Mouse (Mus musculus): ENCODE measurements at regions not wholly inside any gene's neighbourhood (a gene's known extent, or its start where the extent isn't known, plus 50 kb on each side); places are given as distances from the start of the nearest gene placed in this dataset.

- Histone ChIP-seq H3K9ac (ENCODE audit: low read length) (no peak overlapping the region), H3K27ac (replicated peaks in 1 of 2; ENCODE audit: control insufficient read depth in 1 of 2, insufficient read depth in 1 of 2, low read depth in 2 of 2, low read length in 2 of 2) (no peak overlapping the region), H3K4me2 (ENCODE audit: low read length) (no peak overlapping the region), H3K4me3 (ENCODE audit: control insufficient read depth in 1 of 2, insufficient read depth in 1 of 2, low read depth in 1 of 2, low read length in 2 of 2) (no peak overlapping the region), H3K36me3 (ENCODE audit: control insufficient read depth, insufficient read depth, low read length) (no peaks in the 10 kb centered on the region), H3K27me3 (ENCODE audit: control insufficient read depth, insufficient read depth, low read length) (no peaks in the 10 kb centered on the region), H3K9me3 (ENCODE audit: control insufficient read depth, low read length) (no peaks in the 10 kb centered on the region), H3K4me1 (ENCODE audit: control insufficient read depth in 2 of 2, insufficient read depth in 2 of 2, low read length in 2 of 2) (no peaks in the 10 kb centered on the region)
- WGBS = 65% methylated on average over 6 of the region's 6 CpGs
- ATAC-seq (ENCODE audit: insufficient number of reproducible peaks, insufficient read depth, low FRiP score, low read depth) = no peak
Observed at GRCm38 (mm10) chr9:53045788-53046187, 202.1 kb downstream of the Ddx10 start.

- Histone ChIP-seq H3K4me1 (ENCODE audit: control insufficient read depth in 2 of 2, insufficient read depth in 2 of 2, low read length in 2 of 2) (no peaks in the 10 kb centered on the region), H3K4me2 (ENCODE audit: low read length) (no peak overlapping the region), H3K36me3 (ENCODE audit: control insufficient read depth, insufficient read depth, low read length) (no peaks in the 10 kb centered on the region), H3K9me3 (ENCODE audit: control insufficient read depth, low read length) (no peaks in the 10 kb centered on the region), H3K4me3 (ENCODE audit: control insufficient read depth in 1 of 2, insufficient read depth in 1 of 2, low read depth in 1 of 2, low read length in 2 of 2) (no peak overlapping the region), H3K27ac (replicated peaks in 1 of 2; ENCODE audit: control insufficient read depth in 1 of 2, insufficient read depth in 1 of 2, low read depth in 2 of 2, low read length in 2 of 2) (no peak overlapping the region), H3K9ac (ENCODE audit: low read length) (no peak overlapping the region), H3K27me3 (ENCODE audit: control insufficient read depth, insufficient read depth, low read length) (no peaks in the 10 kb centered on the region)
- no peak for ATAC-seq (ENCODE audit: insufficient number of reproducible peaks, insufficient read depth, low FRiP score, low read depth)
- 72% methylated on average over 4 of the region's 4 CpGs for WGBS
Observed at GRCm38 (mm10) chr9:53033797-53034196, 214.1 kb downstream of the Ddx10 start.

GRCm38 (mm10) chr9:53022096-53022495, 225.8 kb downstream of the Ddx10 start:
- no peak for ATAC-seq (ENCODE audit: insufficient number of reproducible peaks, insufficient read depth, low FRiP score, low read depth)
- Histone ChIP-seq H3K4me2 (ENCODE audit: low read length) (no peak overlapping the region), H3K4me1 (ENCODE audit: control insufficient read depth in 2 of 2, insufficient read depth in 2 of 2, low read length in 2 of 2) (no peaks in the 10 kb centered on the region), H3K4me3 (ENCODE audit: control insufficient read depth in 1 of 2, insufficient read depth in 1 of 2, low read depth in 1 of 2, low read length in 2 of 2) (no peak overlapping the region), H3K36me3 (ENCODE audit: control insufficient read depth, insufficient read depth, low read length) (no peaks in the 10 kb centered on the region), H3K9ac (ENCODE audit: low read length) (no peak overlapping the region), H3K27ac (replicated peaks in 1 of 2; ENCODE audit: control insufficient read depth in 1 of 2, insufficient read depth in 1 of 2, low read depth in 2 of 2, low read length in 2 of 2) (no peak overlapping the region), H3K9me3 (ENCODE audit: control insufficient read depth, low read length) (no peaks in the 10 kb centered on the region), H3K27me3 (ENCODE audit: control insufficient read depth, insufficient read depth, low read length) (no peaks in the 10 kb centered on the region)
- WGBS = 71% methylated on average over 4 of the region's 4 CpGs

- 85% methylated on average over 9 of the region's 9 CpGs for WGBS
- Histone ChIP-seq H3K9me3 (ENCODE audit: control insufficient read depth, low read length) (no peaks in the 10 kb centered on the region), H3K27me3 (ENCODE audit: control insufficient read depth, insufficient read depth, low read length) (no peaks in the 10 kb centered on the region), H3K9ac (ENCODE audit: low read length) (no peak overlapping the region), H3K27ac (replicated peaks in 1 of 2; ENCODE audit: control insufficient read depth in 1 of 2, insufficient read depth in 1 of 2, low read depth in 2 of 2, low read length in 2 of 2) (no peak overlapping the region), H3K4me3 (ENCODE audit: control insufficient read depth in 1 of 2, insufficient read depth in 1 of 2, low read depth in 1 of 2, low read length in 2 of 2) (no peak overlapping the region), H3K4me2 (ENCODE audit: low read length) (no peak overlapping the region), H3K4me1 (ENCODE audit: control insufficient read depth in 2 of 2, insufficient read depth in 2 of 2, low read length in 2 of 2) (no peaks in the 10 kb centered on the region), H3K36me3 (ENCODE audit: control insufficient read depth, insufficient read depth, low read length) (no peaks in the 10 kb centered on the region)
- ATAC-seq (ENCODE audit: insufficient number of reproducible peaks, insufficient read depth, low FRiP score, low read depth) = no peak
Observed at GRCm38 (mm10) chr9:53010741-53011140, 237.1 kb downstream of the Ddx10 start.

- no peaks in the 10 kb centered on the region for H3K27me3 ChIP-seq (ENCODE audit: control insufficient read depth, insufficient read depth, low read length)
- H3K9ac ChIP-seq (ENCODE audit: low read length) = no peak overlapping the region
- H3K4me2 ChIP-seq (ENCODE audit: low read length) = no peak overlapping the region
- H3K4me1 ChIP-seq (ENCODE audit: control insufficient read depth in 2 of 2, insufficient read depth in 2 of 2, low read length in 2 of 2) = no peaks in the 10 kb centered on the region
- no peak overlapping the region for H3K27ac ChIP-seq (replicated peaks in 1 of 2; ENCODE audit: control insufficient read depth in 1 of 2, insufficient read depth in 1 of 2, low read depth in 2 of 2, low read length in 2 of 2)
- 0 out of 2 replicates have a peak, but pooled peaks cover 3% of the 10 kb centered on the region for H3K9me3 ChIP-seq (ENCODE audit: control insufficient read depth, low read length)
- H3K36me3 ChIP-seq (ENCODE audit: control insufficient read depth, insufficient read depth, low read length) = no peaks in the 10 kb centered on the region
- H3K4me3 ChIP-seq (ENCODE audit: control insufficient read depth in 1 of 2, insufficient read depth in 1 of 2, low read depth in 1 of 2, low read length in 2 of 2) = no peak overlapping the region
- WGBS = 84% methylated on average over 10 of the region's 10 CpGs
- ATAC-seq (ENCODE audit: insufficient number of reproducible peaks, insufficient read depth, low FRiP score, low read depth) = no peak
Observed at GRCm38 (mm10) chr9:53007395-53007794, 240.5 kb downstream of the Ddx10 start.

GRCm38 (mm10) chr9:53006085-53006484, 241.8 kb downstream of the Ddx10 start:
- Histone ChIP-seq H3K4me3 (ENCODE audit: control insufficient read depth in 1 of 2, insufficient read depth in 1 of 2, low read depth in 1 of 2, low read length in 2 of 2) (no peak overlapping the region), H3K4me1 (ENCODE audit: control insufficient read depth in 2 of 2, insufficient read depth in 2 of 2, low read length in 2 of 2) (no peaks in the 10 kb centered on the region), H3K9ac (ENCODE audit: low read length) (no peak overlapping the region), H3K9me3 (ENCODE audit: control insufficient read depth, low read length) (0 out of 2 replicates have a peak, but pooled peaks cover 3% of the 10 kb centered on the region), H3K4me2 (ENCODE audit: low read length) (no peak overlapping the region), H3K27ac (replicated peaks in 1 of 2; ENCODE audit: control insufficient read depth in 1 of 2, insufficient read depth in 1 of 2, low read depth in 2 of 2, low read length in 2 of 2) (no peak overlapping the region), H3K27me3 (ENCODE audit: control insufficient read depth, insufficient read depth, low read length) (no peaks in the 10 kb centered on the region), H3K36me3 (ENCODE audit: control insufficient read depth, insufficient read depth, low read length) (no peaks in the 10 kb centered on the region)
- 76% methylated on average over 1 of the region's 1 CpGs for WGBS
- ATAC-seq (ENCODE audit: insufficient number of reproducible peaks, insufficient read depth, low FRiP score, low read depth) = no peak

GRCm38 (mm10) chr9:53004253-53004978, 243.4 kb downstream of the Ddx10 start:
- Histone ChIP-seq H3K4me3 (ENCODE audit: control insufficient read depth in 1 of 2, insufficient read depth in 1 of 2, low read depth in 1 of 2, low read length in 2 of 2) (no peak overlapping the region), H3K27ac (replicated peaks in 1 of 2; ENCODE audit: control insufficient read depth in 1 of 2, insufficient read depth in 1 of 2, low read depth in 2 of 2, low read length in 2 of 2) (no peak overlapping the region), H3K27me3 (ENCODE audit: control insufficient read depth, insufficient read depth, low read length) (no peaks in the 10 kb centered on the region), H3K9me3 (ENCODE audit: control insufficient read depth, low read length) (0 out of 2 replicates have a peak, but pooled peaks cover 3% of the 10 kb centered on the region), H3K4me2 (ENCODE audit: low read length) (no peak overlapping the region), H3K36me3 (ENCODE audit: control insufficient read depth, insufficient read depth, low read length) (no peaks in the 10 kb centered on the region), H3K4me1 (ENCODE audit: control insufficient read depth in 2 of 2, insufficient read depth in 2 of 2, low read length in 2 of 2) (no peaks in the 10 kb centered on the region), H3K9ac (ENCODE audit: low read length) (no peak overlapping the region)
- no peak for ATAC-seq (ENCODE audit: insufficient number of reproducible peaks, insufficient read depth, low FRiP score, low read depth)
- 66% methylated on average over 3 of the region's 3 CpGs for WGBS

- 72% methylated on average over 1 of the region's 1 CpGs for WGBS
- no peak overlapping the region for H3K4me3 ChIP-seq (ENCODE audit: control insufficient read depth in 1 of 2, insufficient read depth in 1 of 2, low read depth in 1 of 2, low read length in 2 of 2)
- no peak overlapping the region for H3K4me2 ChIP-seq (ENCODE audit: low read length)
- H3K9me3 ChIP-seq (ENCODE audit: control insufficient read depth, low read length) = no peaks in the 10 kb centered on the region
- no peaks in the 10 kb centered on the region for H3K4me1 ChIP-seq (ENCODE audit: control insufficient read depth in 2 of 2, insufficient read depth in 2 of 2, low read length in 2 of 2)
- no peaks in the 10 kb centered on the region for H3K27me3 ChIP-seq (ENCODE audit: control insufficient read depth, insufficient read depth, low read length)
- ATAC-seq (ENCODE audit: insufficient number of reproducible peaks, insufficient read depth, low FRiP score, low read depth) = no peak
- H3K9ac ChIP-seq (ENCODE audit: low read length) = no peak overlapping the region
- no peak overlapping the region for H3K27ac ChIP-seq (replicated peaks in 1 of 2; ENCODE audit: control insufficient read depth in 1 of 2, insufficient read depth in 1 of 2, low read depth in 2 of 2, low read length in 2 of 2)
- H3K36me3 ChIP-seq (ENCODE audit: control insufficient read depth, insufficient read depth, low read length) = no peaks in the 10 kb centered on the region
Observed at GRCm38 (mm10) chr9:52976041-52976440, 271.8 kb downstream of the Ddx10 start.
